Mouse (Mus musculus): ENCODE measurements at regions not wholly inside any gene's neighbourhood (a gene's known extent, or its start where the extent isn't known, plus 50 kb on each side); places are given as distances from the start of the nearest gene placed in this dataset.
A peak's percentile ranks its signal among the peaks of the same experiment; 100 is the strongest.

- no peak for ATAC-seq
Measured at GRCm38 (mm10) chr12:26244701-26245100, 170.4 kb downstream of the Rnf144a start.

DNA sequence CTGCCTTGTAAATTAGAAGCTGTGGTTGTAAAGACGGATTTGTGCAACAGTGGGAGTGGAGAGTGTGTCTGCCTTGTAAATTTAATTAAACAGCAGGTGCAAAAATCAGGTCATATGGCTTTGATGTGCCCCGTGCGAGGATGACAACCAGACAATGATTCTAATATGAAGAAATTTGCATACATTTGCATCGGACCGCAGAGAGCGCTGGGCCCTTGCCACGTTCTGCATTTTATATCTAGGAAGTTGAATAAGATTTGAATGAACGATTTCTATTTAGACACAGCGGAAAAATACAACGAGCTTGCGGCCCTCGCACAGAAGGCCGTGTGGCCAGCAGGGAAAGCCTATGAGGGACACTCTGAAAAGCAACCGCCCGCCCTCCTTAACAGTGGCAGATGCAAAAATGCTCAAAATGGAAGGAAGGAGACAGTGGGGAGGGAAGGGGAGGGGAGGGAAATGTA is 187.5 kb downstream of the Rnf144a start:
- no peak for ATAC-seq

GRCm38 (mm10) chr12:26226363-26226762 is 188.7 kb downstream of the Rnf144a start:
- no peak for ATAC-seq

- no peak for ATAC-seq
Measured at GRCm38 (mm10) chr12:26212447-26212846, 202.6 kb downstream of the Rnf144a start.

GRCm38 (mm10) chr12:26211423-26211822 is 203.6 kb downstream of the Rnf144a start:
- no peak for ATAC-seq

DNA sequence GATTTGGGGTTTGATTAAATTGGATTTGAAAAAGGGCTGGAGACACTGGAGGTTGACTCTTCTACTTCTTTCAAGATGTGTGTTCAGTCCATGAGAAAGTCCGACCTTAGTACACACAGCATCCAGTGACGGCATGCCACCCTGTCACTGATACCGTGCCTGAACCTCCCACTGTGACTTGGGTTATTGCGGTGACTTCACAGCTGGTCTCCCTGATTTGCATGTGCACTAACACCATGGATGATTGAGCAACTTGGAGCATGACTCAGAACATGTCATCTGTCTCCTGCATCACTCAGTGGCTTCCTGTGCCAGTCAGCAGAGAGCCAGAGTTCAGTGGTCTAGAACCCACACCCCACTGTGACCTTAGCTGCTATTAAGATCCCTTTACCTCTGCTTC is 208.3 kb downstream of the Rnf144a start:
- no peak for ATAC-seq

GRCm38 (mm10) chr12:26206036-26206435 is 209.0 kb downstream of the Rnf144a start:
- no peak for ATAC-seq

DNA sequence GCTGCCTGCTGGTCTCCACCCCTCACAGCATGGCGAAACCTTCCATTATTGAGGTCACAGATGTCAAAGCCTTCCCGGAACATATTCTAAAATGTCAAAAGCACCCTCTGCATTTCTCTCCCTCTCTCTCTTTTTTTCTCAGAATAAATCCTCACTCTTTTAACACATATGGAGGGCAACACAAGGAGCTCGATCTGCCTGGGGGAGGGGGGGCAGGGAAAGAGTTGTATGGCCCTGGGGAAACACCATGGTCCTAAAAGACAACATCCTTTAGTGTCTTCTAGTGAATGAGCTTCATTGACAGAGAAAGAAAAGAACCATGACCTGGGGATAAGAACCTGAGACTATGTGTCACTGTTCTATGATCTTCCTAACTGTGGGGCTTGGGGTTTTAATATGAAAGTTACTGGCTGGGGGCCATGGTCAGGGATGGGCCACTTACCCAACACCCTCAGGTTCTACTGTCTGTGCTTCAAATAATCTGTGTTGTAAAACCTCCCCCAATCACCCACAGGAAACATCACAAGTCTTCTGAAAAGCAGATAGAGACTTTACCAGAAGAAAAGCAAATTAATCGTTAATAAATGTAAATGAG is 223.0 kb downstream of the Rnf144a start:
- no peak for ATAC-seq

GRCm38 (mm10) chr12:26191268-26191981 is 223.6 kb downstream of the Rnf144a start:
- ATAC-seq, result no peak

- no peak for ATAC-seq
Measured at GRCm38 (mm10) chr12:26188996-26189395, 226.1 kb downstream of the Rnf144a start.

DNA sequence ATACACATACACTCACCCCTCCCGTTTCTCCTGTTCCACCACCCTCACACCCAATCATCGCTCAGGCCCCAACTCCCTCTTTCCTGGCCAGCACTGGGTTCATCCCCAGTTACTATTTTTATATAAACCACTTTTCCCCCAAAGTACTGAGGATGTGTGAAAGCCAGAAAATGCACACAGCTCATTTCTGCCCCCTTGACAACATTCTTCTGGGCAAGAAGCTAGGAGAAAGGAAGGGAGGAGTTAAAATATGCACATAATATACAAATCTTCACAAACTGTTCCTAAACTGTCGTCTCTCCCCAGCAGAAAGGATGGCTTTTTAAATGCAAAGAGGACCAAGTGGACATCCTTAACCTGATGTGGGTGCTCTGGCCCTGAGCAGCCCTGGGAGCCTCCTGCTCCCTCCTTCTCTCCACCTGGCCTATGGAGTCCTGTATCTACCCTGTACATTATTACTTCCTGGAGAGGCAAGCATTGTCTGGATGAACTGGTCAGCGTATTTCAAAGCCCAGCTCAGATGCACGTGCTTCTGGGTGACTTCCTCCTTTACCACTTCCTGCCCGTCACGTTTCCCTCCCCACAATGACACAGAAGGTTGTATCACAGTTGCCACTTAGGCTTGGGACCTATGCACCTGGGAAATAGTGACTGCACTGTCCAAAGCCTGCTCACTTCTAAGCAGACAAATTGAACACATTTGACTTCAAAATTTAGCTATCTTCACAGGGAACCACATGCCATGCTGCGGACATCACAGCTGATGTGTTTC is 227.8 kb downstream of the Rnf144a start:
- ATAC-seq, result peak; percentile 74

GRCm38 (mm10) chr12:26184701-26185460 is 230.2 kb downstream of the Rnf144a start:
- peak; percentile 70 for ATAC-seq

- ATAC-seq, result no peak
Measured at GRCm38 (mm10) chr12:26183021-26183420, 232.0 kb downstream of the Rnf144a start.

DNA sequence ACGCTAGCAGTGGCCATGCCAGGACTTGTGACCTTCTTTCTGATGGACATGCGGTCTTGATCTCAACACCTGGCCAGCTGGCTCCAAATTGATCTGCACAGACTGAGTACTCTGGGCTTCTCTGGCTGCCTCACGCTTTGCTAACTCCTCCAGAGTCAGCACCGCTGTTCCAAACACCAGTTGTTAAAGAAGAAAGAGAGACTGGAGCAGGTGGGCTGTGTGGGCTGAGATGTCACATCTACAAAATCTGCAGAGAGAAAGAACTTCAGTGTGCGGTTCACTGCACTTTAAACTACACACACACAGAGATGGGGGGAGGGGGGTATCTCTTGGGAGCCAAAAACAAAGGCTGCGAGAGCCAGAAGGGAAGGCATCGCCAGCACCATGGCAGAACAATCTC is 234.2 kb downstream of the Rnf144a start:
- ATAC-seq, result no peak

- peak; percentile 39 for ATAC-seq
Measured at GRCm38 (mm10) chr12:26176231-26176662, 238.8 kb downstream of the Rnf144a start.

DNA sequence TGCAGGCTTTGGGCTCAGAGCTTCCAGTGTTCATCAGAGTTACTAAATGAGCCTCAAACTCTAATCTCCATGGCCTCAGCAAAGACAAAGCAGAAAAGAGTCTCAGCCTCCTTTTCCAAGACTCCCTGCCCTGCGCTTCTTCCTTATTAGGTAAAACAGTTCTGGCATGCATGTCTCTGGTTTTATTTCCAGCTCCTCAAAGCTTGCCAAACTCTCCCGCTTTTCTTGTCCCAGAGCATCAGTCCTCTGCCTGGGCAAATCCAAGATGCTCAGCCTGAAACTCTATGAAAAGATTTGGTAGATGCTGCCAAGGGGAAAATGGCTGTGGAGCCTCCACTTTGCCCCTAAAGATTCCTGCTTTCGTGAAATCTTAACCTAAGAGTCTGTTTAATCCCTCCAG is 251.6 kb downstream of the Rnf144a start:
- ATAC-seq, result no peak

DNA sequence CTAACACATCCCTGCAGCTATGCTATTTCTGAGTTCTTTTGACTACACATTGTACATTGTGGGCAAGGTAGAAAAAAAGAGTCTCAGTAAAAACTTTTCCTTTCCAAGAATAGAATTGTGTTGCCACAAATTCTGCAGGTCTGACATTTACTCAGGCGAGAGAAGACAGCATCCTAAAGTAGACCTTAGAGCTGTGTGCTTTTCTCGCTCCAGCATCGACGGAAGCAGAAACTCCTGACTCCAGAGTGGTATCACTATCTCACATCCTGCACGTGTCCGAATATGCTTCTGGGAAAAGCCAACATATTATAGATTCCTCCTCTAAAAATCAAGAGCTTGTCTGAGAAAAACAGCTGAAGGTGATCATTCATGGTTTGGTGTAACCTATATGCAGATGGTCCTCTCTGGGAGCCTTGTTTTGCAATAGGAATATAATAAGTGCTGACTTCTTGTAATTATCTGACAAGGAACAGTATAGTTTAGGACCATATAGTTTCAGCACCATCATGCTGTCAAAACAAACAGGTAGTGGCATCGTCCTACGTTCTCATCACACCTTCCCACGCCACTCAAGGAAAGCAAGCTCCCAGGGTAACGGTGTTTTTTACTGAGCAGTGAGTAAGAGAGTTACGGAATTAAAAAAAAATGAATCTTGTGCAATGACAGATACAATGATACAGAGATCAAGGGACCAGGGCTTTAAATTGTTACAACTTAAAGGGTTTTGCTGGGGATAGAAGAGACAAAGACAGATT is 254.0 kb downstream of the Rnf144a start:
- no peak for ATAC-seq

DNA sequence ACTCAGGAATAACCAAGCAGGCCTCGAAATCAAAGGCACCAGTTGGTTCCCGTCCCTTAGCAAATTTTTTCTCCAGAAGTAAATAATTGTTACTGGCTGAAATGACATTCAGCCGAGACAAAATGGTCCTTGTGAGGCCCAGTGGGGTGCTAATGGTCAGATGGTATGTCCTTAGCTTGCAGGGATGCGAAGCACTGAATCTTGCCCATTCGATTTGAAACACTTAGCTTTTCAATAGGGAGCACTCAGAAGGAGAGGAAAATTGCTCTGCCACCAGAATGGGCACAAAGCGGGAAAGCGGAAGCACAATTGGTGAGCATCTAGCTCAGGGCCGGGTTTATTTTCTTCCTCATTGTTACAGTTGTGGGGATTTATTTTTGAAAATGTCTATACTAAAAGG is 262.1 kb downstream of the Rnf144a start:
- ATAC-seq, result no peak

DNA sequence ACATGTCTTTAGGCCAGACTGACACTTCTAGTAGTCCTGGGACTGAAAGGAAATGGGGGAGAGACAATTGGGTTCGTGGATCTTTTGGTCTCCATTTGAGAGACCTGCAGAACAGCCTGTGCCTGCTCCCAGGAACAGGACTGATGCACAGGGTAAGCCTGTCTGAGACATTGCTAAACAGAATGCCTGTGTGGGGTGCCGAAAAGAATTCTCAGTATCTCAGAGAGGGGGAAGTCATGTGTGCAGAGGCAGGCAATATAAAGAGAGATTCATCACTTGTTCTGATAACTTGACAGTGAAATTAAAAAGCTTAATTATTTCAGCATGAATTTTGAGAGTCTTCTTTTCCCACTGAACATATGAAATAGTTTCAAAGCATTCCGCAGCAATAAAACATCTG is 268.7 kb downstream of the Rnf144a start:
- ATAC-seq, result no peak

DNA sequence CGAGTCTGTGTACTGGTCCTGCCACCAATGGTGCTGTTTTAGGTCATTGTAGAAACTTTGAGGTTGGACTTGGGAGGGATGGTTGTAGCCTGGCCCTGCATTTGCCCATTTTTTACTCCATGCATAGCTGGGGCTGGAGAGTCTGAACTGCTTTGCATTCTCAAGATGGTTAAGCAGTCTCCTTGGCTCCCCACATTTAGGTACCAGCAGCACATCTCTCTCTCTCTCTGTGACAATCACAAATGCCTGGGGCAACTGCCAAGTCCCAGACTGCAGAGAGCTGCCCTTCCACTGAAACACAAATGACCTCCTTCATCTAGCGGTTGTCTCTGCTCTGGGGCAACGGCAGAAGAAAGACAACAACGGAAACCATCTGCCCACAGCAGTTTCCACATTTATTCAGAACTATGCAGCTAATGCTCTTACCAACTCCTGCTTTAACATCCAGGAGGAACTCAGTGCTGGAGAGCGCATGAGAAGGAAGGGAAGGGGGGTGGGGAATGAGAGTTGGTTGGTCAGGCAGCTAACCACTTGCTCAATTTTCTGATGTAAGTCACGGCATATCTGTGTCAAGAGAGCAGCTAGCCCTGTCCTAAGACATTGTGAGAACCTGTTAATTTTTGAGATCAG is 269.9 kb downstream of the Rnf144a start:
- no peak for ATAC-seq

GRCm38 (mm10) chr12:26144616-26145015 is 270.4 kb downstream of the Rnf144a start:
- ATAC-seq, result no peak

DNA sequence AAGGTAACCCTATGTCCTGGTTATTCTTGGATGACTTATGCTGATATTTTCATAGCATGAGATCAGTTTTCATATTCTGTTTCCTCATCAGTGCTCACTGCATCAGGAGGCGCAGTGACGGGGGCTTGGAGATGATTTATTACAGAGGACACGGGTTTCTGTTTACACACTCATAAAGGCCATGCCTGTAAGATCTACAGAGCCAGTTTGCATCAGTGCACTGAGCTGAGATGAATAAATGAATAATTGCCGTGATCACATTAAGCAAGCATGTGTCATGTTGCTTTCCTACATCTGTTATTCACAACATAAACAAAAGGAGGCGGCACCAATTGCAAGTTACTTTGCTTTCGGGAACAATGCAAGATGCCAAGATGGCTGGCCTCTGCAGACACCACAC is 271.6 kb downstream of the Rnf144a start:
- ATAC-seq, result no peak

Data from CD4-positive, CD25-positive, alpha-beta regulatory T cell, adult 4 months (primary cell).